Mouse (Mus musculus): ENCODE measurements around the gene Olfr148. TPM values are rescaled to one million over a fixed set of nuclear protein-coding genes. Genes with fewer than 3 reads are reported as not detected.
A peak's percentile ranks its signal among the peaks of the same experiment; 100 is the strongest.

Olfr148 gene
- not detected for total RNA-seq (2021)
- long read RNA-seq = 0 reads

GRCm38 (mm10) chr9:39610355-39610754 lies at the start of gene Olfr148:
Olfr148 (plus strand) TSS chr9:39610655.
- no peak for DNase-seq (ENCODE audit: low spot score in 2 of 2)

- DNase-seq (ENCODE audit: low spot score in 2 of 2) = no peak
Measured at GRCm38 (mm10) chr9:39575469-39575868, 35.0 kb upstream of the Olfr148 start, which contains the start of gene Olfr959. Olfr959 (minus strand) TSS chr9:39575569.

GRCm38 (mm10) chr9:39577050-39577449 lies 33.4 kb upstream of the Olfr148 start:
- DNase-seq (ENCODE audit: low spot score in 2 of 2) = no peak

- peak; percentile 24 to 48 for DNase-seq (ENCODE audit: low spot score in 2 of 2)
Measured at GRCm38 (mm10) chr9:39602536-39603332, 7.7 kb upstream of the Olfr148 start.

GRCm38 (mm10) chr9:39603333-39603845 lies 7.1 kb upstream of the Olfr148 start:
- peak in 1 of 2 experiments; percentile 17 for DNase-seq (ENCODE audit: low spot score in 2 of 2)

GRCm38 (mm10) chr9:39603999-39604453 lies 6.4 kb upstream of the Olfr148 start, which contains the start of gene AW551984:
AW551984 (minus strand) TSS chr9:39604403.
- peak; percentile 5 to 23 for DNase-seq (ENCODE audit: low spot score in 2 of 2)

- no peak for DNase-seq (ENCODE audit: low spot score in 2 of 2)
Measured at GRCm38 (mm10) chr9:39608497-39608896, 2.0 kb upstream of the Olfr148 start.

- peak; percentile 26 to 49 for DNase-seq (ENCODE audit: low spot score in 2 of 2)
Measured at GRCm38 (mm10) chr9:39611953-39612352, 1.5 kb downstream of the Olfr148 start.

GRCm38 (mm10) chr9:39621073-39621472 lies 10.6 kb downstream of the Olfr148 start, which contains the start of gene Olfr960:
Olfr960 (plus strand) TSS chr9:39621373.
- no peak for DNase-seq (ENCODE audit: low spot score in 2 of 2)

- no peak for DNase-seq (ENCODE audit: low spot score in 2 of 2)
Measured at GRCm38 (mm10) chr9:39623783-39624182, 13.3 kb downstream of the Olfr148 start.

GRCm38 (mm10) chr9:39624711-39625110 lies 14.3 kb downstream of the Olfr148 start:
- DNase-seq (ENCODE audit: low spot score in 2 of 2) = no peak

- no peak for DNase-seq (ENCODE audit: low spot score in 2 of 2)
Measured at GRCm38 (mm10) chr9:39629069-39629468, 18.6 kb downstream of the Olfr148 start.

- peak; percentile 9 to 43 for DNase-seq (ENCODE audit: low spot score in 2 of 2)
Measured at GRCm38 (mm10) chr9:39633913-39634594, 23.6 kb downstream of the Olfr148 start.

- DNase-seq (ENCODE audit: low spot score in 2 of 2) = no peak
Measured at GRCm38 (mm10) chr9:39644785-39645184, 34.3 kb downstream of the Olfr148 start, which contains the start of gene Olfr961. Olfr961 (plus strand) TSS chr9:39645085.

GRCm38 (mm10) chr9:39647382-39647781 lies 36.9 kb downstream of the Olfr148 start:
- DNase-seq (ENCODE audit: low spot score in 2 of 2) = no peak

- no peak for DNase-seq (ENCODE audit: low spot score in 2 of 2)
Measured at GRCm38 (mm10) chr9:39654756-39655396, 44.4 kb downstream of the Olfr148 start.

Other genes starting within 250 kb of the Olfr148 start
- gene Olfr951, start 223.2 kb upstream of the Olfr148 start, total RNA-seq (2021) = not detected
- gene Olfr952, start 183.5 kb upstream of the Olfr148 start, total RNA-seq (2021) = not detected
- gene Olfr954, start 154.0 kb upstream of the Olfr148 start, total RNA-seq (2021) = not detected
- gene Olfr955, start 138.7 kb upstream of the Olfr148 start, total RNA-seq (2021) = not detected
- gene Olfr44, start 116.7 kb upstream of the Olfr148 start, total RNA-seq (2021) = not detected
- gene Olfr957, start 94.8 kb upstream of the Olfr148 start, total RNA-seq (2021) = not detected
- not detected for gene Olfr958, start 56.6 kb upstream of the Olfr148 start, total RNA-seq (2021)
- not detected for gene Olfr959, start 35.1 kb upstream of the Olfr148 start, total RNA-seq (2021)
- 10 to 100 TPM; 28.2 to 34.9 TPM for gene AW551984, start 6.3 kb upstream of the Olfr148 start, total RNA-seq (2021)
- gene Olfr960, start 10.7 kb downstream of the Olfr148 start, total RNA-seq (2021) = not detected
- gene Olfr961, start 34.4 kb downstream of the Olfr148 start, total RNA-seq (2021) = not detected
- gene Olfr963, start 56.5 kb downstream of the Olfr148 start, total RNA-seq (2021) = not detected
- gene Olfr149, start 96.5 kb downstream of the Olfr148 start, total RNA-seq (2021) = not detected
- gene Olfr965, start 100.7 kb downstream of the Olfr148 start, total RNA-seq (2021) = not detected
- gene Olfr150, start 120.3 kb downstream of the Olfr148 start, total RNA-seq (2021) = not detected
- not detected for gene Olfr967, start 135.6 kb downstream of the Olfr148 start, total RNA-seq (2021)
- not detected for gene Olfr968, start 172.6 kb downstream of the Olfr148 start, total RNA-seq (2021)
- not detected for gene Olfr969, start 180.3 kb downstream of the Olfr148 start, total RNA-seq (2021)
- gene Olfr970, start 198.2 kb downstream of the Olfr148 start, total RNA-seq (2021) = not detected
- gene Olfr971, start 226.2 kb downstream of the Olfr148 start, total RNA-seq (2021) = not detected